Mouse (Mus musculus): ENCODE results near the gene Supt4a.

The Supt4a gene

DNA sequence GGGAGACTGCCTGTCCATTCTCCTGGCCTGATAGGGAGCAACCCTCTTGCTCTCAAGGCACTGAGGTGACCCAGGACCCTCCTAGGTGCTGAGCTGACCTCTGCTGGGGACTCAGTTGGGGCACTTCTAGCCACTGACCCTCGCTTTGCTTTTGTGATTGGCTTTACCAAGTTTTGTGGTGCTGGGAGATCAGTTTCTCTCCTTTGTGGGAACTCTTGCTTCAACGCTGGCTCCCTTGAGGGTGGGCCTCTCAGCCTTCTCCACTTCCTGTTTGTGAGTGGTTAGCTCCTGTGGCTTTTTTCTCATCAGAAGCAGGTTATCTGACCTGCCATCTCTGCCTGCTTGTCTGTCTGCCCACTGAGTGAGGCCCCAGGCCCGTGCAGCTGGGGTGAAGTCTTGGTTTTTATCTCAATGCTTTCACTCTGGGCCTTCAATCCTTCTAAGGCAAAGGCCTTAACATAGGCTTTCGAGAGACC lies 14.2 kb downstream of the Supt4a start:
- DNase-seq (ENCODE audit: low spot score) = peak; percentile 72

DNA sequence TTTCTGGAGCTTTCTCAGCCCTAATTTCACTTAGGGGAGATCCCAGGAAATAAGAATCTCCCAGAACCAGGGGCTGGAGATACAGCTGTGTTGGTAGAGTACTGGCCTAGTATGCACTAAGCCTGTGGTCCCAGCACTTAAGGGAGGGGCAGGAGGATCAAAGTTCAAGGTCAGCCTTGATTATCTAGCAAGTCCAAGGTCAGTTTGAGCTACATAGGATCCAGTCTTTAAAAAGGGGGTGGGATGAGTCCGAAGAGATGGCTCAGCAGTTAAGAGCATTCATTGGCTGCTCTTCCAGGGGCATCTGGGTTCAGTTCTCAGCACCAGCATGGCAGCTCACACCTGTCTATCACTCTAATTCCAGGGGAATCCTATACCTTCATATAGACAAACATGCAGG lies 15.0 kb downstream of the Supt4a start:
- no peak for DNase-seq (ENCODE audit: low spot score)

DNA sequence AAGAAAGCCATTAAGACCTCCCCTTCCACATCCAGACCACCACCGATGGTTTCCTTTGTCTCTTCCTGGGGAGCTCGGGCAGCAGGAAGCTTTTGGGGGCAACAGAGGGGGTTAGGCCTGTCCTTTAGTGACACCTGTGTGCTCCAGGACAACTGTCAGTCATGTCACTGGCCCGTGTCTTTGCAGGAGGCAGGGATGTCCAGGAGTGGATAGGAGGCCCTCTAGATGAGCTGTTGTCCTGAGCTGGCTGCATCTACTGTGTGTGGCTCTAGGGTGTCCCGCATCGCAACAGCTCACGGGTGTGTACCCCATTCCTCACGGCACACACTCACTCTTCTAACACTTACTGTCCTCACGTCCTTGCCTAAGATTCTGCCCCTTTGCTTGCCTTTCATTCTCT lies 15.9 kb downstream of the Supt4a start:
- no peak for DNase-seq (ENCODE audit: low spot score)

DNA sequence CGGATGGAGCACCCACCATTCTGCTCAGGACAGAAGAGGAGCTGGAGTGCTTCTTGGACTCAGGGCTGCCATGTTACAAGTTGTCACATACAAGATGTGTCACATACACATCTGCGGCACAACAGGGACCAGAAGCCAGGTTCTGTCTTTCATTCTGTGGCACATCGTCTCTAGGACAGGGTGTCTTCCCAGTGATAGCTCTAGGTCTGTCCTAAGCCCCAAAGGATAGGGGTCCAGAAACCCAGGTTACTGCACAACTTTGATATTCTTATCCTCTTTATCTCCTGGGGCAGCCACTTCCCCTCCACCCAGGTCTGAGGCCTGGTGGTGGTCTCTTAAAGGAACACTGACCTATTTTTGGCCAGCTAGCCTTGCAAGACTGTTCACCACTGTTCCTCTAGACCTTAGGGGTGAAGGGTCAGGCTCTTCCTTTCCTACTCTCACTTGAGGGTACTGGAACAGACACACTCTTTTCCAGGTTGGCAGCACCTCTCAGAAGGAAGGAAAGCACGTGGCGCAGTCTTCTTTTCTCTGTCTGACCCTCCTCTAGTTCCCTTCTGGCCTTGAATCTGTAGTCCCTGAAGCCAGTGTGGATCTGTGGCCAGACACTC lies 16.6 kb downstream of the Supt4a start:
- DNase-seq (ENCODE audit: low spot score) = no peak

DNA sequence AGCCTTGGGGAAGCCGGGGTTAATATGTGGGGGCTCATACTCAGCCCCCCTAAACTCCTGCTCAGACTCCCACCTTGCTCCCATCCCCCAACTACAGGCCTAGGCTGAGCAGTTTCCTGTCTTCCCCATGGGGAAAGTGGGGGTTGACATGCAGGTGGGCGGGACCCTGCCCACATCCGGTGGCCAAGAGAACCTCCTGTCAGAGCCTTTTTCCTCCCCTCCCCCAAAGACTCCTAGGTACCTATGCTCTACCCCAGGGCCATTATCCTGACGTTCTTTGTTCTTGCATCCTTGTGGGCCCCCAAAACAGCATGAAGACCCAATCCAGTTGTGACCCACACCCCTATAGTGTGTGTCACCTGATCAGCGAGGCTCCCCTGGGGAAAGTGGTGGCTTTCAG lies 17.3 kb downstream of the Supt4a start:
- peak; percentile 73 for DNase-seq (ENCODE audit: low spot score)

DNA sequence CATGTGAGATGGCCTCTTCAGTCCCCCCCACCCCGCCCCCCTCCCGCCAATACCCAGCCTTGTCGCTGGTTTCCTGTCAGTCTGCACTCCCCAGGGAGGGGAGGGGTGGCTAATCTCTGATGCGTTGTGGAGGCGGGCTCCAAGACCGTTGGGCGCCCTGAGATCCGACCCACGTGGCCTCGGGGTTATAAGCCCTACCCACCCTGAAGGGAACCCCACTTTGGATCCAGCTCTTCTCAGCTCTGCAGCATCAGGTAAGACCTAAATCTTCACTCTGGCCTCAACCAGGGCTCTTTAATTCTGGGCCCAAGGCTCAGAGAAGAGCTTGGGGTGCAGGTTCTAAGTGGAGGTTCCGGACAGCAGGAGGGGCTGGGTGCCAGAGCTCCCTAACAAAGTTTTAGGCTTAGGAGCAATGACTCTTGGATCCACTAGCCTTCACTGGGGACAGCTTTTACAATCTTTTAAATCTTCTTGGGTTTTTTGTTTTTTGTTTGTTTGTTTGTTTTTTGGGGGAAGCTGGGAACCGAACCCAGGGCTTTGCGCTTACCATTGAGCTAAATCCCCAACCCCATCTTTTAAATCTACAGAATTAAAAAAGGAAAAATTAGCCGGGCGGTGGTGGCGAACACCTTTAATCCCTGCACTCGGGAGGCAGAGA lies 18.1 kb downstream of the Supt4a start:
- DNase-seq (ENCODE audit: low spot score) = peak; percentile 91

DNA sequence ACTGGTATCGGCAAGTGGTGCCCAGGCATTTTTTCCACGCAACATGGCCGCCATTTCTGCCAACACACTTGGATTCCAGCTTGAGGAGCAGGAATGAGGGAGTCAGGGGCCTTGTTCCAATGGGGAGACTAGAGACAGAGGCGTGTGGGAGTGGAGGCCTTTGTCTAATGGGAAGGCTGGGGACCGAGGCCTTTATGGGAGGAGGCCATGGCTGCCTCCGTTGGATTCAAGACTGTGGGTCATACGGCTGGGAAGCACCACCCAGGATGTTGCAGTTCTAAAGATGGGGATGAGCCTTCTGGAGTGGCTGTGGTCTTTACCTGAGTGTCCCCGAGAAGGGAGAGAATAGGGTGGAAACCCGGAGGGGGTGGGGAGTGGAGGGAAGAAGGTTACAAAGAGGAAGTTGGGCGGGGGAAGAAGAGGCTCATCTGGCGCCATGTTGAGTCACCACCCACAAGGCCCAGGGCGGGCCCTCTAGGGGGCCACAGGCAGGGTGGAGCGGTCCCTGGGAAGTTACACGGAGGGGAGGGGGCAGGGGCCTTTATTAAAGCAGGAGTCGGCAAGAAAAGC lies 19.0 kb downstream of the Supt4a start:
- peak; percentile 68 for DNase-seq (ENCODE audit: low spot score)

DNA sequence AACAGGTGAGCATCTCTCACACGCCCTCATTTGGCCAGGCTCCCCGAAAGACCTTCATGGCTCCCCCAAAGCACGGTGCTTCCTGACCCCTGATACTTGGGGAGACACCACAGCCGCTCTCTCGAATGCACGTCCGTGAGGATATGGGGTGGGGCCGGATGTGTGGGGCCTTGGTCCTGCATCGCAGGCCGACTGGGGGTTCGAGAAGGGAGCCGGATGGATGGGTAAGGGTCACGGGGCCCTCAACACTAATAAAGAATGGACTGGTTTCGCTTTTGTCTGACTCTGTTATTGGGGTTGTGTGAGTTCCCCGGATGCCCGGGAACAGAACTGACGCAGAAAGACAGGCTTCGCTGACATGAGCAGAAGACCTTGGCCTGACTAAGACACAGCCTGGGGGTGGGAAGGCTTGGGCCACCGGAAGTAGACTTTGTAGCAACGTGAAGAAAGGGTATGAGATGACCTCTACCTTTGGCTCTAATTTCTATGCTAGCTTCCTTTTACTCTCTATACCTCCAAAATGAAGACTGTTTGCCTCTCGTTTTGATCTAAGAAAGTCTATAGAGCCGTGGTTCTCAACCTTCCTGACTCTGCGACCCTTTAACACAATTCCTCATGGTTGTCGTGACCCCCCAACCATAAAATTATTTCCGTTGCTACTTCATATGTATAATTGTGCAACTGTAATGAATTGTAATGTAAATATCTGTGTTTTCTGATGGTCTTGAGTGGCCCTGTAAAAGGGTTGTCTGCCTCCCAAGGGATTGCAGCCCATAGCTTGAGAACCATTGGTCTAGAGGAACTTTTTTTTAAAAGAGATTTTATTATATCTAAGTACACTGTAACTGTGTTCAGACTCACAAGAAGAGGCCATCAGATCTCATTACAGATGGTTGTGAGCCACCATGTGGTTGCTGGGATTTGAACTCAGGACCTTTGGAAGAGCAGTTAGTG lies 19.9 kb downstream of the Supt4a start:
- DNase-seq (ENCODE audit: low spot score) = no peak

DNA sequence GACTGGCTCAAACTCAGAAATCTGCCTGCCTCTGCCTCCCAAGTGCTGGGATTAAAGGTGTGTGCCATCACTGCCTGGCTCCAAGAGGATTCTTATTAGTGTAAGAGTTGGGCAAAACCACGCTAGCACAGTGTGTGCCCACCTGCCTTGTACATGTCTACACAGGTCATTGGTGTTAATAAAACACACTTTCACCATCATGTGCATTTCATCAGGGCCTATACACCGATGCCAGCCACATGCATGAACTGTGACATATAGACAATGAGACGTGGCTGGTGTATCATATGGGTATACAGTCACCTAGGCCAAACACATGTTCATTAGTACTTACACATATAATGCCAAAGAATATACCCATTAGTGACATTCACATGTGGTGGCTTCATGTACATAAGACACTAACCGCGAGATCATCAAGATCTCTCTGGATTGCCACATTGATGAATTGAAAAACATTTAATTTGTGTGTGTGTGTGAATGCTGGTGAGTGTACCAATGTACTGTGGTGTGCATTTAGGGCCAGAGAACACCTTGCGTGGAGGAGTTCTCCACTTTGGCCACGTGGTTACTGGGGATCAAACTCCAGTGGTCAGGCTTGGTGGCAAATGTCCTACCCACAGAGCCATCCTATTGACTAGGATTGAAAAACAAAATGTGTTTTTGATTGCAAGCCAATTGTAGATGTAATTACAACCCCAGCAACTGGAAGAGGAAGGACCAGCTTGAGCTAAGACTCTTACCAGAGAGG lies 21.0 kb downstream of the Supt4a start:
- DNase-seq (ENCODE audit: low spot score) = no peak

DNA sequence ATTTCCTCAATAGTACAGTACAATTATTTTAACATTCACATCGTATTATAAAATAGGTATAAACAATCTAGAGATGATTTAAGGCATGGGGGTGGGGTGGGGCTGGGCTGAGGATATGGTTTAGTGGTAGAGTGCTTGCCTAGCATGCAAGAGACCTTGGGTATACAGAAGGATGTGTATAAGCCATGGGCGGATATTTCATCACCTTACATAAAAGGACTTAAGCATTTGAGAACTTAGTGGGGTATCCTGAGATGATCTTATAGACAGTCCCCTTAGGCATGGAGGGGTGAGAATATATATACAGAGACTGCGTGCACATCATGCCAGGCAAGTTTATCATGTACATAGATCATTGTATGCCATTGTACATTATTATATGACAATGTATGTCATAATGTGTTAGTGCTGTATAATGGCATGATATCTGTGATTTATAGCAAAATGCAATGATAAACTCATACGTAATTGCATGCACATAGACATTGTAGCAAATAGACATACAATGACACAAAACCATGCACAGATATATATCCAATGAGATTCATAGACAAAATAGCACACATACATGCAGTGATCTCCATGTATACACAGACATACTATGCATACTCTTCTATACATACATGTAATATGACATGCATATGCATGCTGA lies 21.7 kb downstream of the Supt4a start:
- no peak for DNase-seq (ENCODE audit: low spot score)

DNA sequence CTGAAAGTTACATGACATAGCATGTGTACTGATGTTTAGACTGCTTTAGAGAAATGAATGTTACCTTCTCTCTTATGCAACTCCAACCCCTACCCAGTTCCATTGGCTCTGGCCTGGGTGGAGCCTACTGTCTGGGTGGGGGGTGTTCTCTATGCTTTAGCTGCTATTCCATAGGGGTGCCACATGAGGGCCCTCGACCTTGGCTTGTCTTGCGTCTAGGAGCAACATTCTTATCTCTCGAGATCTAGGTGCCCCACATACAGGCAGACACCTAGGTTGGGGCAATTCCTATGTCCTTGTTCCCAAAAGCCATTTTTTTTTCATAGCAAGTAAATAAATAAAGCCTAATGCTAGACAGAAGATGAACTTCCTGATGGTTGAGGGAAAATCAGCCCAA lies 22.3 kb downstream of the Supt4a start:
- DNase-seq (ENCODE audit: low spot score) = peak; percentile 45

DNA sequence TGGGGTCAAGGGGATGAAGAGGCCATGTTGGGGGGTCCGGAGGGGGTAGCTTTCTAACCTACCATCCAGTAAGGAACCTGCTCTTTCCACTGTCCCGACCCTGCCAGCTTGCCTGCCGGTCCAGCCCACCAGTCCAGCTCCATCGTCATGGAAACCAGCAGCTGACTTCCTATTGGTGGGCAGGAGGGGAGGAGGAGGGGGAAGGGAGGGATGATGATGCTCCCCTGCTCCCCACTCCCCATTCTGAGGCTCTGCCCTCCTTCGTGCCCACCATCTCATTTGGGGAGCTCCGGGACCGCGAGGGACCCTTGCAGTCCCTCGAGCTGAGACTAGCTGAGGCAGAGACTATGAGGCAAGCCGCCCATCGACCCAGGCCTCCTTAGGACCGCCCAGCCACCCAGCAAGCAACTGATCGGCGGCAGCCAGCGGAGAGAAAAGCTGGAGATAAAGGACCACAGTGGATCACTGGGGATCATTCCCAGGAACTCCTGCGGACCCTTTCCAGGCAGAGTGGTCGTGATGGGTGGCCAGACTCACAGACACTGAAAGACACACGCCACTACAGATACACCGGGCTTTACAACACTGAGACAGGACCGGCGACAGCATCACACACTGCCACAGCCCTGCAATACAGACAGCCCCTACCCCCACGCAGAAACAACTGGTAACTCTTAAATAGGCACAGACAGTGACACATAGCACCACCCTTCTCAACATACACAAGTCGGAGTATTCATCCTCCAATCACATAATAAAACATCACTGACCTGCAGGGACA lies 23.1 kb downstream of the Supt4a start, which contains the start of gene Tspoap1:
Gene Tspoap1, plus strand, starts transcription at position 241 of the 781 bp plus-strand sequence.
- DNase-seq (ENCODE audit: low spot score) = no peak

DNA sequence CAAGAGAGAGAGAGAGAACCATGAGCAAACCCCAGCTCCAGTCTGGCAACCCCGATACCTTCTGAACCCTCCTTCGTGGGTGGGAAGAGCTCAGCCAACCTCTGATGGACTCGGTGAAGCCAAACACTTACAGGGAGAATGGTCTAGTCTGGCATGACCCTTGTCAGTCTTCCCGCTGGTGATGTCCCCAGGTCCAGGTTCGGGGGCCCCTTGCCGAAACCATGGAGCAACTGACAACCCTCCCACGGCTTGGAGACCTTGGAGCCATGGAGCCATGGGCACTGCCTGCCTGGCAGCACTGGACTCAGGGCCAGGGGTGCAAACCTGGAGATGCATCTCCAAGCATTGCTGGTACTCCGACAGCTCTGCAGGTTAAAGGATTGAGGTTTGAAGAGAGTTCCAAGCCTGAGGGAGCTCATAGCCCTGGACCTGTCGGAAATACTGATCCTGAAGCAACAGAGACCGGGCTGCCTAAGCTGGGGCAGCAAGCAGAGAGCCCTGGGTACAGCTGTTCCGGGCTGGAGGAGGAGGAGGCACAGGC lies 23.9 kb downstream of the Supt4a start:
- no peak for DNase-seq (ENCODE audit: low spot score)

DNA sequence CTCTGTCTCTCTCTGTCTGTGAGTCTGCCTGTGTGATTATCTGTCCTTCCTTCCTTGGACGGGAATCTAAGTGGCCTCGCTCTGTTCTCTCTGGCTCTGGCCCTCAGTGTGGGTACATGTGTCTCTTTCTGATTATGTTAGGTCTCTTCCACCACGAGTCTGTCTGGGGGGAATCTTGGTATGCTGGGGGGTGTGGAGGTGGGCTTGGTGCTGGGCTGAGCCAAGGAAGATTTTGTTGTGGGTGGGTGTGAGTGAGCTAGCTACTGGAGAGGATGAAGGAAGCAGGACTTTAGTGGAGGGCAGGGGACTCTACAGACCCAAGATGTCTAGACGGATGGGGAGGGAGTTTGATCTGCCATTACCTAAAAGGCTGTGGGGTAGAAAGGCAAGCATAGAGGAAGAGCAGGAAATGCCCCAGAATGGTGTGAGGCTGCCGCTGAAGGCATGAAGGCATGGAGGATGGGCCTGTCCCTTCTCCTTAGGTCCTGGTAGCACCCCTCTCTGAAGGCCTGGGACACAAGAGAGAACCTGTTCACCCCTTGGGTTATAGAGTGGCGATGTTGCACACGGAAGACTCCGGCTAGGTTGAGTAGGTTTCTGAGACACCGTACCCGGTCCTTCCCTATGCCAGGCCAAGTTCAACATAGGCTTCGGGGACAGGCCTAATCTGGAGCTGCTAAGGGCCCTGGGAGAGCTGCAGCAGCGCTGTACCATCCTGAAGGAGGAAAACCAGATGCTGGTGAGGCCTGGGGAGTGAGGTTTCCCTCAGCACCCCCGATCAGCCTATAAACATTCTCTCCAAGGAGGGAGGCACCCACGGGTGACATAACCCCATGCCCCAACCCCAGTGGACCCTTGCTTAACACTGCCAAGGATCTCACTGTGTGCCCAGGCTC lies 24.7 kb downstream of the Supt4a start:
- no peak for DNase-seq (ENCODE audit: low spot score)

DNA sequence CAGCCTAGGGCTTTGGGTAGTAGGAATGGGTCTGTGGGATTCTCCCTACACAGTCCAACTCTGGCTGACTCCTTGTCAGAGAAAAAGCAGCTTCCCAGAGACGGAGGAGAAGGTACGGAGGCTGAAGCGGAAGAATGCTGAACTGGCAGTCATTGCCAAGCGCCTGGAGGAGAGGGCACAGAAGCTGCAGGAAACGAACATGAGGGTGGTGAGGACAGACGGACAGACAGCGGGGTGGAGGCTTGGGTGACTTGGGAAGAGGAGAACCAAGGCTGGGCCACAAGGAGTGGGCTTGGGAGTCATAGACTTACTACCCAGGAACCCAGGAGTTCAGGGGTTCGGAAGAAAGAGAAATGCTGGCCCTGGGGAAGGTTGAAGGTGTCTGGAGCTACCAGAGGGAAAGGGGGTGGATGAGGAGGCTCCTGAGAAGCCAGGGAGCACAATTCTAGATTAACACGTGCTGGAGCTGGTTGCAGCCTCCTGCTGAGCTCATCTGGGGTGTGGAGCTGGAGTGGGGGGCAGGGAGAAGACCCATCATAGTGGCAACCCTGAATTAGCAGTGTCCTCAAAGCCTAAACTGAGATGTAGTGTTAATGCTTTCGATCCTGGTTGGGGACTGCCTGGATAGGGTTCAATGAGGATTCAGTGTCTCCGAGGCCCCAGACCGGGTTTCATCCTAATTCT lies 25.5 kb downstream of the Supt4a start:
- no peak for DNase-seq (ENCODE audit: low spot score)

DNA sequence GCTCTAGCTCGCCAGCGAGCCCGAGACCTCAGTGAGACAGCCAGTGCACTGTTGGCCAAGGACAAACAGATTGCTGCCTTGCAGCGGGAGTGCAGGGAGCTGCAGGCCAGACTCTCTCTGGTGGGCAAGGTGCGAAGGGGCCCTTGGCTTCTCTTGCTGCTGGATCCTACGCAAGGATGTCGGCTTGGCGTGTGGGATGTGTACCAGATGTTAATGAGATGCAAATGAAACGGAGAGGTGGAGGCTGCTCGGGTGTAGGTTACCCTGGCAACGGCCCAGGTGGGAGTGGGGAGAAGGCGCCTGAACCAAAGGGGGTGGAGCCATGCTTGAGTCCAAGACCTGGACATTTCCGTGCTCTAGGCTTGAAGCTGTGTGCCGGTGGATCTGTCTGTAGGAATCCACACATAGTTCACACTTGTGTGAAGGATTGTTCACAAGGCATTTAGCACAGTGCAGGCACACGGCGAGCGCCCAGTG lies 26.2 kb downstream of the Supt4a start:
- no peak for DNase-seq (ENCODE audit: low spot score)

DNA sequence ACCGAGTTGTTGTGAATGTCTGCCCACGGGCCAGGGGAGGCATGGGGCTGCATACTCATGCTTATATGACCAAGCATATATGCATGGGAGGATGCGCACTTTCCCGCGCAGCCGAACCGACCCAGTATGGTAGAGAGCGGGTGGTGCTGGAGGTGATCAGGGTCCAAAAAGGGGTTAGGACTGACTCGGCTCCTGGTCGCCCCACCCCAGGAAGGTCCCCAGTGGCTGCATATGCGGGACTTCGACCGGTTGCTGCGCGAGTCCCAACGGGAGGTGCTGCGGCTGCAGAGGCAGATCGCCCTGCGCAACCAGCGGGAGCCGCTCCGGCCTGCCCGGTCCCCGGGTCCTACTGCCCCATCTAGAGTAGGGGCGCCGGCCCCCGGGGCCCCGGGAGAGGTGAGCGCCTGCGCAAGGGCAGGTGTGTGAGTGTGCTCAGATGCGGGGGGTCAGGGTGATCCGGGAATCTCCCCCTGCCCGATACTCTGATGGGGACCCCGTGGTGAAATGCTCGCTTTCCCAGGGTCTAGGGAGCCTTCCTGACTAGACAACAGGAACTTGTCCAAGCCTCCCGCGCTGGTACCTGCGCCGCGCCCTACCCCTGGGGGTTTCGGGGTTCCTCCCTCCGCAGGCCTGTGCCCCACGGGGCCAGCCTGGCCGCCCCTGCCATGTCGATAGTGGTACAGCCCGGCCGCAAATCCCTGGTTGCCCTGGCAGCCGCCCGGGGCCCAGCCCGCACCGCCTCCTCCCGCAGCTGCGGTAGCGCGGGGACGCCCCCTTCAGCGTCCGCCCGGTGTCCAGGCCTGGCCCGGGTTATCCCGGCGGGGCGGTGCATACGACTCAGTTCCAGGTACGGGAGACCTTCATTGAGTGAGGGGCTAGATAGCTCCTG lies 26.9 kb downstream of the Supt4a start:
- no peak for DNase-seq (ENCODE audit: low spot score)
